Mouse (Mus musculus) cerebellum, adult 11 months (tissue): ENCODE results near the gene Chaf1a.

Experiments used
- DNase-seq: peaks from one replicate; pipeline ENCODE4 v3.0.0; 2022

Gene Chaf1a

DNA sequence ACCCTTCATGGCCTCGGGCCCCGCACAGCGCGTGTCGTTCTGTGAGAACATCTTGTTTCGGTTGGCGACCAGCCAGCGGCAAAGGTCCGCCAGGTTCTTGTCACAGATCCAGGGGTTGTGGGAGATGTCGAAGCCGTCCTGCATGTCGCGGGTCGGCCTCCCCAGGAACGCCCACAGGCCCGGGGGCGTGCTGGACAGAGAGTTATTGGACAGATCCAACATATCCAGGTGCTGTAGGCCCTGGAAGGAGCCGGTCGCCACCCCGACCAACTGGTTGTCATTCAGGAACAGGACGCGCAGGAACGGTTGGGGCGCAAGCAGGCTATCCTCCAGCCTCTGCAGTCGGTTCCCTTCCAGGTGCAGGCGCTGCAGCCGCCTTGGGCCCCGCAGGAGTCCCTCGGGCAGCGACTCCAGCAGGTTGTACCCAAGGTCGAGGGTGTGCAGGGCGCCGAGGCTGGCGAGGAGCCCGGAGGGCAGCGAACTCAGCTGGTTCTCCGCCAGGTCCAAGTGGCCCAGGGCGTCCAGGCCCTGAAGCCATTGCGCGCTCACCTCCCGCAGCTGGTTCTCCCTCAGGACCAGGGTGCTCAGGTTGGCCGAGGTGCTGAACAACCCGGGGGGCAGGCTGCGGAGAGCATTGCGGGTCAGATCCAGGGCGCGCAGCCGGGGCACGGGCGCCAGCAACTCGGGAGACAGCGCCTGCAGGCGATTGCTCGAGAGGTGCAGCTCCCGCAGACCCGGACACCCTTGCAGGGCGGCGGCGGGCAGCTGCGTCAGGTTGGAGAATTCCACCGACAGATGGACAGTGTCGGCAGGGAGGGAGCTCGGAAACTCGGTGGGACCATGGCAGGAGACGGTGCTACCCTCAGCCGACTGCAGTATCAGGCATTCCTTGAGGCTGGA lies 80.0 kb downstream of the Chaf1a start:
- peak; percentile 57 for DNase-seq

DNA sequence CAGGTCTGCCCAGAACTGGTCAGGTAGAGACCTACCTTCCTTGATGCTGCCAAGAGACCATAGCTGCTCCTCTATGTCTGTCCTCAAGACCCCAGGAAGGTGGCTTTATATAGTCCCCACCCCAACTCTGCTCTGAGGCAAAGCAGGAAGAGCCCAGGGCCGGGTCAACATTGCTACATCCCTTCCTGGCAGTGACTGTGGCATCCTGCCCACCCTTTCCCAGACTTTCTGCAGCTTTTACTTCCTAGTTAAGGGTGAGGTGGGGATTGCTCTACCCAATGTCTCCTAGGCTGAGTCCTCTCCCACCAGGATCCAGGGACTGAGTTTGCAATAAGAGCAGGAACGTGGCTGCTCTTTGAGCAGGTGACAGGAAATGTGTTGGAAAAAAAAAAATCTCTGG lies 81.6 kb downstream of the Chaf1a start, which contains the start of gene Lrg1:
Gene Lrg1 (minus strand): TSS at position 176 of the 400 bp plus-strand sequence.
- DNase-seq, result no peak
